Mouse (Mus musculus) macrophage (primary cell): ENCODE results near the gene Adm2. TPM values are rescaled to one million over a fixed set of nuclear protein-coding genes. Genes with fewer than 3 reads are reported as not detected.

Source experiments
- H3K27ac ChIP-seq: fragments of 350-480 bp; formaldehyde crosslinking; 2 replicates; pipeline ENCODE4 v1.9.0; 2021
- H3K36me3 ChIP-seq: fragments of 350-480 bp; formaldehyde crosslinking; 2 replicates; pipeline ENCODE4 v1.9.0; 2021; ENCODE audit errors: inconsistent target
- H3K4me3 ChIP-seq: fragments of 350-480 bp; formaldehyde crosslinking; 2 replicates; pipeline ENCODE4 v1.9.0; 2021; ENCODE audit errors: inconsistent target
- H3K79me2 ChIP-seq: fragments of 350-480 bp; formaldehyde crosslinking; 2 replicates; pipeline ENCODE4 v1.9.0; 2021; ENCODE audit errors: inconsistent target
- WGBS: methylation state at CpG from one replicate; pipeline ENCODE4 v1.1.7; 2026; ENCODE audit warnings: inconsistent platforms; ENCODE audit not compliant: missing documents; 5-methylcytosine and 5-hydroxymethylcytosine counted together
- polyA plus RNA-seq: library from polyadenylated mRNA; stranded (reverse); fragments of 250-400 nt; gene quantifications from 3 replicates; pipeline ENCODE4 v1.2.4, GENCODE M21; 2018; ENCODE audit warnings: inconsistent platforms

Gene Adm2
- polyA plus RNA-seq, 1 experiment from 2014 or later, result not detected

- under 1% methylated on average over 59 of the region's 64 CpGs for WGBS
- Histone ChIP-seq H3K4me3 (peak within 1 kb of the TSS; percentile 94), H3K36me3 (peaks cover 26% of the 10 kb centered on the region; the same call in 1 of the 2 replicates), H3K27ac (peak within 1 kb of the TSS; percentile 74), H3K79me2 (peaks cover 67% of the 10 kb centered on the region)
Measured at GRCm38 (mm10) chr15:89355241-89356187, 33.0 kb downstream of the Adm2 start, which contains the start of the genes Lmf2 and Ncaph2. Gene Lmf2 (minus strand): TSS chr15:89355659. Gene Ncaph2 (plus strand): TSS chr15:89355719.

- Histone ChIP-seq H3K79me2 (peaks cover 76% of the 10 kb centered on the region), H3K4me3 (peak overlapping the region; percentile 94), H3K36me3 (peaks cover 29% of the 10 kb centered on the region), H3K27ac (peak overlapping the region; percentile 74)
- WGBS, result 0% methylated on average over 15 of the region's 15 CpGs
Measured at GRCm38 (mm10) chr15:89356372-89356771, 33.9 kb downstream of the Adm2 start.

GRCm38 (mm10) chr15:89358784-89359183 is 36.3 kb downstream of the Adm2 start:
- peaks cover 35% of the 10 kb centered on the region for H3K36me3 ChIP-seq
- no peak overlapping the region for H3K4me3 ChIP-seq
- peaks cover 88% of the 10 kb centered on the region for H3K79me2 ChIP-seq
- WGBS, result 98% methylated on average over 3 of the region's 3 CpGs
- H3K27ac ChIP-seq, result no peak overlapping the region

GRCm38 (mm10) chr15:89363051-89363450 is 40.5 kb downstream of the Adm2 start:
- Histone ChIP-seq H3K27ac (no peak overlapping the region), H3K79me2 (peaks cover 47% of the 10 kb centered on the region), H3K4me3 (no peak overlapping the region), H3K36me3 (peaks cover 78% of the 10 kb centered on the region)
- 93% methylated on average over 7 of the region's 7 CpGs for WGBS

- no peak overlapping the region for H3K4me3 ChIP-seq
- peaks cover 95% of the 10 kb centered on the region for H3K36me3 ChIP-seq
- WGBS, result 100% methylated on average over 4 of the region's 4 CpGs
- H3K27ac ChIP-seq, result no peak overlapping the region
- peaks cover 26% of the 10 kb centered on the region for H3K79me2 ChIP-seq
Measured at GRCm38 (mm10) chr15:89365141-89365551, 42.6 kb downstream of the Adm2 start.

- WGBS, result 84% methylated on average over 13 of the region's 13 CpGs
- Histone ChIP-seq H3K27ac (no peak overlapping the region), H3K79me2 (peaks cover 7% of the 10 kb centered on the region; the same call in 1 of the 2 replicates), H3K36me3 (peaks cover 40% of the 10 kb centered on the region), H3K4me3 (no peak overlapping the region)
Measured at GRCm38 (mm10) chr15:89372068-89372467, 49.5 kb downstream of the Adm2 start.

GRCm38 (mm10) chr15:89372536-89372935 is 50.0 kb downstream of the Adm2 start:
- Histone ChIP-seq H3K27ac (no peak overlapping the region), H3K79me2 (peaks cover 7% of the 10 kb centered on the region; the same call in 1 of the 2 replicates), H3K4me3 (peak overlapping the region; percentile 45; the same call in 1 of the 2 replicates), H3K36me3 (peaks cover 36% of the 10 kb centered on the region)
- 95% methylated on average over 5 of the region's 7 CpGs for WGBS

GRCm38 (mm10) chr15:89373027-89373761 is 50.7 kb downstream of the Adm2 start:
- Histone ChIP-seq H3K79me2 (peaks cover 7% of the 10 kb centered on the region; the same call in 1 of the 2 replicates), H3K36me3 (peaks cover 29% of the 10 kb centered on the region), H3K4me3 (peak overlapping the region; percentile 45), H3K27ac (peak overlapping the region; percentile 58)
- WGBS, result 2% methylated on average over 35 of the region's 35 CpGs

- peak within 1 kb of the TSS; percentile 45 for H3K4me3 ChIP-seq
- H3K27ac ChIP-seq, result peak within 1 kb of the TSS; percentile 58
- peaks cover 26% of the 10 kb centered on the region for H3K36me3 ChIP-seq
- under 1% methylated on average over 42 of the region's 42 CpGs for WGBS
- H3K79me2 ChIP-seq, result peaks cover 7% of the 10 kb centered on the region; the same call in 1 of the 2 replicates
Measured at GRCm38 (mm10) chr15:89373762-89374248, 51.3 kb downstream of the Adm2 start, which contains the start of gene Sco2. Gene Sco2 (minus strand): TSS chr15:89373846.

Other genes starting within 250 kb of the Adm2 start
- 23.0 to 34.3 TPM (median 32.0 TPM) in 3 replicates for gene Trabd, start 247.6 kb upstream of the Adm2 start, polyA plus RNA-seq
- gene Selenoo, start 233.6 kb upstream of the Adm2 start, polyA plus RNA-seq, result 8.4 to 19.1 TPM (median 10.8 TPM) in 3 replicates
- 4.1 to 8.3 TPM (median 6.3 TPM) in 3 replicates for gene Tubgcp6, start 199.6 kb upstream of the Adm2 start, polyA plus RNA-seq
- 3.9 to 7.2 TPM (median 5.5 TPM) in 3 replicates for gene Hdac10, start 194.0 kb upstream of the Adm2 start, polyA plus RNA-seq
- gene Mapk12, start 182.0 kb upstream of the Adm2 start, polyA plus RNA-seq, result 0.09 TPM in 1 of 3 replicates, not detected in the others
- 0.79 to 2.1 TPM (median 1.5 TPM) in 3 replicates for gene Mapk11, start 173.1 kb upstream of the Adm2 start, polyA plus RNA-seq
- 226 to 333 TPM (median 246 TPM) in 3 replicates for gene Plxnb2, start 141.9 kb upstream of the Adm2 start, polyA plus RNA-seq
- 0.80 to 2.0 TPM (median 1.1 TPM) in 3 replicates for gene Dennd6b, start 126.2 kb upstream of the Adm2 start, polyA plus RNA-seq
- 15.7 to 23.8 TPM (median 17.1 TPM) in 3 replicates for gene Ppp6r2, start 111.2 kb upstream of the Adm2 start, polyA plus RNA-seq
- 25.5 to 41.4 TPM (median 33.6 TPM) in 3 replicates for gene Sbf1, start 7.4 kb upstream of the Adm2 start, polyA plus RNA-seq
- gene Miox, start 11.7 kb downstream of the Adm2 start, polyA plus RNA-seq, result not detected in 3 replicates
- gene Lmf2, start 32.9 kb downstream of the Adm2 start, polyA plus RNA-seq, result 19.8 to 30.4 TPM (median 23.9 TPM) in 3 replicates
- gene Ncaph2, start 33.0 kb downstream of the Adm2 start, polyA plus RNA-seq, result 37.1 to 52.3 TPM (median 40.4 TPM) in 3 replicates
- 8.7 to 28.2 TPM (median 22.9 TPM) in 3 replicates for gene Sco2, start 51.1 kb downstream of the Adm2 start, polyA plus RNA-seq
- gene Tymp, start 54.3 kb downstream of the Adm2 start, polyA plus RNA-seq, result 0.43 to 1.6 TPM (median 0.93 TPM) in 3 replicates
- not detected in 3 replicates for gene Odf3b, start 56.6 kb downstream of the Adm2 start, polyA plus RNA-seq
- not detected in 3 replicates for gene Klhdc7b, start 62.2 kb downstream of the Adm2 start, polyA plus RNA-seq
- gene Syce3, start 87.8 kb downstream of the Adm2 start, polyA plus RNA-seq, result not detected in 3 replicates
- gene Cpt1b, start 103.1 kb downstream of the Adm2 start, polyA plus RNA-seq, result 0.24 to 0.79 TPM in 2 of 3 replicates, not detected in the other
- 0.40 to 0.83 TPM (median 0.54 TPM) in 3 replicates for gene C730034F03Rik, start 106.9 kb downstream of the Adm2 start, polyA plus RNA-seq
- gene Gm44502, start 107.0 kb downstream of the Adm2 start, polyA plus RNA-seq, result 0.07 to 0.42 TPM in 2 of 3 replicates, not detected in the other
- 26.6 to 54.6 TPM (median 36.7 TPM) in 3 replicates for gene Chkb, start 107.2 kb downstream of the Adm2 start, polyA plus RNA-seq
- gene Mapk8ip2, start 131.2 kb downstream of the Adm2 start, polyA plus RNA-seq, result not detected in 3 replicates
- 18.4 to 33.2 TPM (median 20.7 TPM) in 3 replicates for gene Arsa, start 154.7 kb downstream of the Adm2 start, polyA plus RNA-seq
- gene Shank3, start 176.9 kb downstream of the Adm2 start, polyA plus RNA-seq, result not detected in 3 replicates
- gene Acr, start 245.6 kb downstream of the Adm2 start, polyA plus RNA-seq, result not detected in 3 replicates